Mouse (Mus musculus) megakaryocyte, embryonic 14.5 days (primary cell): ENCODE data around the gene Insl6. TPM values are rescaled to one million over a fixed set of nuclear protein-coding genes. Genes with fewer than 3 reads are reported as not detected.

Experiments used
- H3K27me3 ChIP-seq: replicated peaks from 2 replicates; pipeline ENCODE3; 2012; ENCODE audit warnings: inconsistent platforms
- H3K36me3 ChIP-seq: replicated peaks from 2 replicates; pipeline ENCODE3; 2012; ENCODE audit warnings: low read length, inconsistent platforms, mixed read lengths
- H3K4me1 ChIP-seq: 2 replicates; pipeline ENCODE4 v1.6.1; 2012; ENCODE audit warnings: inconsistent platforms
- H3K4me3 ChIP-seq: replicated peaks from 2 replicates; pipeline ENCODE3; 2012; ENCODE audit warnings: moderate library complexity, mild to moderate bottlenecking, inconsistent platforms
- H3K9me3 ChIP-seq: 2 replicates; pipeline ENCODE4 v1.6.1; 2012; ENCODE audit warnings: inconsistent platforms
- FLI1 ChIP-seq: IDR thresholded peaks from 2 replicates; pipeline ENCODE4 v1.6.1; 2012; ENCODE audit warnings: low read length, inconsistent platforms, mixed read lengths
- GATA1 ChIP-seq: IDR thresholded peaks from 3 replicates; pipeline ENCODE4 v1.6.1; 2012; ENCODE audit warnings: mixed read lengths, low read length, inconsistent platforms, borderline replicate concordance
- polyA plus RNA-seq: library from polyadenylated mRNA; stranded (reverse); fragments of >175 nt; gene quantifications from 2 replicates; pipeline ENCODE4 v1.2.3, GENCODE M21; 2012; ENCODE audit warnings: low replicate concordance; ENCODE audit not compliant: insufficient read depth

Insl6 gene
- polyA plus RNA-seq, 1 experiment, result 0.97 TPM

DNA sequence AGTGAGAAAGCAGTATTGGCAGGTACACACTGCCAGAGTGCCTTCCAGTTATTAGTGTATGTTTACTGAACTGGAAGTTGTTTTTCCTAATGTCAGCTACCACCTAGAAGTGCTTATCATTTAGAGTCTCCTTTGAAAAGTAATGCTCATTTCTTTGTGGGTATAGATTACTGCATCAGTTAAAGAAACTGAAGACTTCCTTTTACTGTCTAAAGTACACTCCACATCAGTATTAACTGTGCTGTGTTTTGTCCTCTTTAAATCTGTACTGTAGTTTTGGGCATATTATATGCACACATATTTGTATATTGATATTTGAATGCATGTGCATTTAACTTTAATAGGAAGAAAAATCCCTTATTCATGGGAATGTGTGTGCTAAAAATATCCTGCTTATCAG is 29.0 kb downstream of the Insl6 start:
- Histone ChIP-seq H3K27me3 (no peaks in the 10 kb centered on the region), H3K4me1 (peaks cover 16% of the 10 kb centered on the region), H3K9me3 (no peaks in the 10 kb centered on the region), H3K36me3 (peaks cover 99% of the 10 kb centered on the region), H3K4me3 (no peak overlapping the region)
- TF ChIP-seq FLI1, result no peak
- no peak for TF ChIP-seq GATA1

- TF ChIP-seq FLI1 (no peak), GATA1 (no peak)
- Histone ChIP-seq H3K9me3 (no peaks in the 10 kb centered on the region), H3K36me3 (peaks cover 99% of the 10 kb centered on the region), H3K27me3 (no peaks in the 10 kb centered on the region), H3K4me3 (no peak overlapping the region), H3K4me1 (peaks cover 16% of the 10 kb centered on the region)
Observed at GRCm38 (mm10) chr19:29294756-29295155, 30.4 kb downstream of the Insl6 start.

DNA sequence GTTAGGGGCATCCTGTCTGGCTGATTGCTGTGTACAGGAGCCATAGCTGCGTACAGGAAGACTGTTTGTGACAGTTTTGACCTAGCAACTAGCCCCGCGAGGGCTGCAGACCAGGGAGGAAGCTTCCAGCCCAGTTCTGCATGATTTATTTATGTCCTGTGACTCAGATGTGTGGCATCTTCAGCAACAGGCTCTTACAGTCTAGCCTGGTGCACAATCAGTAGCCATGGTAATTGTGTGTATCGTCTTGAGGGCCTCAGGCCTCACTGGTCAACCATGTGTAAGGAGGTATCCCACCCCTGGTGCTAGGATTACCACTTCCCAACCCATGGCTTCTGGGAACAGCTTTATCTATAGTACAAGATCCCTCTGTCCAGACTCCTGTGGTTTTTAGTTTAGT is 32.6 kb downstream of the Insl6 start:
- H3K4me1 ChIP-seq, result peaks cover 16% of the 10 kb centered on the region
- no peak for TF ChIP-seq GATA1
- TF ChIP-seq FLI1, result no peak
- no peaks in the 10 kb centered on the region for H3K27me3 ChIP-seq
- H3K4me3 ChIP-seq, result no peak overlapping the region
- H3K36me3 ChIP-seq, result peaks cover 99% of the 10 kb centered on the region
- no peaks in the 10 kb centered on the region for H3K9me3 ChIP-seq

GRCm38 (mm10) chr19:29291532-29291931 is 33.6 kb downstream of the Insl6 start:
- TF ChIP-seq GATA1 (no peak), FLI1 (no peak)
- Histone ChIP-seq H3K36me3 (peaks cover 99% of the 10 kb centered on the region), H3K4me3 (no peak overlapping the region), H3K4me1 (peaks cover 16% of the 10 kb centered on the region), H3K27me3 (no peaks in the 10 kb centered on the region), H3K9me3 (no peaks in the 10 kb centered on the region)

DNA sequence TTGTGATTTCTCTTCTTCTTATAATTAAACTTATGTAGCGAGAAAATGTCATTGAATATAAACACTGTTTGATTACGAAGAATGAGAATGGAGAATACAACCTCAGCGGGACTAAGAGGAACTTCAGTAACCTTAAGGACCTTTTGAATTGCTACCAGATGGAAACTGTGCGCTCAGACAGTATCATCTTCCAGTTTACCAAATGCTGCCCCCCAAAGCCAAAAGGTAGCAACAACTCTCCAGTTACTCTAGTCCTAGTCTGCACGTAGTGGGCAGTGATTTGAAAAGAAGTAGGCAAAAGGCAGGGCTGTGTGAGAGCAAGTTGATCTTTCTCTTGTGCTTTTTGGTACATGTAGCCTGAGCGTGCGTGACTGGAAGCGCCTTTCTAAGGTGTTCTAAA is 37.3 kb downstream of the Insl6 start:
- TF ChIP-seq FLI1 (no peak), GATA1 (no peak)
- Histone ChIP-seq H3K27me3 (no peaks in the 10 kb centered on the region), H3K9me3 (no peaks in the 10 kb centered on the region), H3K36me3 (peaks cover 98% of the 10 kb centered on the region), H3K4me3 (no peak overlapping the region), H3K4me1 (peaks cover 16% of the 10 kb centered on the region)

- no peak for TF ChIP-seq FLI1
- no peak for TF ChIP-seq GATA1
- Histone ChIP-seq H3K4me1 (0 out of 2 replicates have a peak, but pooled peaks cover 4% of the 10 kb centered on the region), H3K36me3 (peaks cover 96% of the 10 kb centered on the region), H3K9me3 (no peaks in the 10 kb centered on the region), H3K27me3 (no peaks in the 10 kb centered on the region), H3K4me3 (no peak overlapping the region)
Observed at GRCm38 (mm10) chr19:29285451-29285869, 39.7 kb downstream of the Insl6 start.

- H3K4me1 ChIP-seq, result peaks cover 3% of the 10 kb centered on the region; the same call in 1 of the 2 replicates
- H3K9me3 ChIP-seq, result no peaks in the 10 kb centered on the region
- H3K27me3 ChIP-seq, result no peaks in the 10 kb centered on the region
- no peak overlapping the region for H3K4me3 ChIP-seq
- peaks cover 95% of the 10 kb centered on the region for H3K36me3 ChIP-seq
- TF ChIP-seq FLI1, result no peak
- TF ChIP-seq GATA1, result no peak
Observed at GRCm38 (mm10) chr19:29278944-29279587, 46.1 kb downstream of the Insl6 start.

- H3K27me3 ChIP-seq, result no peaks in the 10 kb centered on the region
- no peaks in the 10 kb centered on the region for H3K9me3 ChIP-seq
- peaks cover 3% of the 10 kb centered on the region for H3K4me1 ChIP-seq
- peaks cover 93% of the 10 kb centered on the region for H3K36me3 ChIP-seq
- no peak for TF ChIP-seq GATA1
- TF ChIP-seq FLI1, result no peak
- no peak overlapping the region for H3K4me3 ChIP-seq
Observed at GRCm38 (mm10) chr19:29276414-29276813, 48.7 kb downstream of the Insl6 start.

DNA sequence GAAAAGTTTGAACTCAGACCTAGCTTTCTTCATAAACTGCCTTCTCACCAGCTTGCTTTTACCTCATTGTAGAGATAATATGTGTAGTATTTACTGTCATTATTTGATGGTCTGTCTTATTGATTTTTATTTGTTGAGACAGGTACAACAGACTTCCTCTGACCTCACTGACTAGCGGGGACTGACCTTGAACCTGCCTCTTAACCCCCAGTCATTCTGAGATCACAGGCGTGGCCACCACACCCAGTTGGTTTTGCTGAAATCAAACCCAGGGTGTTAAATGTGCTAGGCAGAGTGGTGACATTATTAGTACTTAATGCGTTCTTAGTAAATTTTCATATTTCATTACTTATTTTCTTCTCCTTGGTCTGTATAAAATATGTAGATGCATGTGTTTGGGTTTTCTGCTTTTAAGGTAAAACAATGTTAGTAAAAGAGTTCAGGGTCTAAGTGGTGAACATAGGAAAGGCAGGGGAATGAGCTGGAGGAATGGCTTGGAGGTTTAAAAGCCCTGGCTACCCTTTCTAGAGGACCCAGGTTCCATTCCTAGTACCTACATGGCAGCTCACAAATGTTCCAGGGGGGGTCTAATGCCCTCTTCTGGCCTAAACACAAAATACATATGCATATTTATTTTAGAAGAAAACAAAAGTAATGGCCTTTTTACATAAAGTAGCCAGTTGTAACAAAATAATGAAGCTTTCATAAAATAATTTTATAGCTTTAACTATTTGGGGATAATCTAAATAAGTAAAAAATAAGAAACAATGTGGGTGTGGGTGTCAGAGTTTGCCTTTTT is 52.9 kb downstream of the Insl6 start:
- Histone ChIP-seq H3K27me3 (no peaks in the 10 kb centered on the region), H3K4me3 (no peak overlapping the region), H3K36me3 (peaks cover 77% of the 10 kb centered on the region), H3K9me3 (no peaks in the 10 kb centered on the region), H3K4me1 (peaks cover 31% of the 10 kb centered on the region)
- TF ChIP-seq GATA1 (no peak), FLI1 (no peak)

Other genes starting within 250 kb of the Insl6 start
- 15.5 and 37.9 TPM in 2 replicates for gene Rcl1, start 224.0 kb downstream of the Insl6 start, polyA plus RNA-seq
- 1.4 and 3.2 TPM in 2 replicates for gene Jak2, start 73.5 kb downstream of the Insl6 start, polyA plus RNA-seq
- not detected in 2 replicates for gene Rln1, start 9.3 kb upstream of the Insl6 start, polyA plus RNA-seq
- gene Plgrkt, start 42.0 kb upstream of the Insl6 start, polyA plus RNA-seq, result 39.0 and 52.8 TPM in 2 replicates
- gene Cd274, start 42.1 kb upstream of the Insl6 start, polyA plus RNA-seq, result 1.5 TPM in 1 of 2 replicates, not detected in the other
- gene Pdcd1lg2, start 85.6 kb upstream of the Insl6 start, polyA plus RNA-seq, result not detected in 2 replicates
- gene Ric1, start 196.9 kb upstream of the Insl6 start, polyA plus RNA-seq, result 1.0 and 1.4 TPM in 2 replicates